Mouse (Mus musculus) intestine, embryonic 15.5 days (tissue): ENCODE data around the gene Agap3. TPM values are rescaled to one million over a fixed set of nuclear protein-coding genes. Genes with fewer than 3 reads are reported as not detected.
A peak's percentile ranks its signal among the peaks of the same experiment; 100 is the strongest.

Experiments
- ATAC-seq: fragments of 200-750 bp; cut with Nextera tagmentation; 2 replicates; pipeline ENCODE4 v1.8.0; 2017; ENCODE audit warnings: moderate TSS enrichment, moderate library complexity
- H3K27ac ChIP-seq: fragments of 300-500 bp; sonication (generic); 2 replicates; pipeline ENCODE4 v1.5.1; 2015; ENCODE audit warnings: mild to moderate bottlenecking, inconsistent platforms
- H3K27me3 ChIP-seq: fragments of 300-500 bp; sonication (generic); replicated peaks from 2 replicates; pipeline ENCODE4 v1.6.1; 2015; ENCODE audit warnings: inconsistent platforms
- H3K36me3 ChIP-seq: fragments of 300-500 bp; sonication (generic); 2 replicates; pipeline ENCODE4 v1.6.1; 2015; ENCODE audit warnings: inconsistent platforms
- H3K4me1 ChIP-seq: fragments of 300-500 bp; sonication (generic); replicated peaks from 2 replicates; pipeline ENCODE4 v1.6.1; 2015; ENCODE audit warnings: inconsistent platforms
- H3K4me2 ChIP-seq: fragments of 300-500 bp; sonication (generic); replicated peaks from 2 replicates; pipeline ENCODE4 v1.6.1; 2015; ENCODE audit warnings: mild to moderate bottlenecking, inconsistent platforms
- H3K4me3 ChIP-seq: fragments of 300-500 bp; sonication (generic); replicated peaks from 2 replicates; pipeline ENCODE4 v1.5.1; 2015; ENCODE audit warnings: inconsistent platforms
- H3K9ac ChIP-seq: fragments of 300-500 bp; sonication (generic); 2 replicates; pipeline ENCODE4 v1.6.1; 2015; ENCODE audit warnings: inconsistent platforms
- H3K9me3 ChIP-seq: fragments of 300-500 bp; sonication (generic); 2 replicates; pipeline ENCODE4 v1.6.1; 2016; ENCODE audit warnings: inconsistent platforms
- WGBS: fragments of 180-500 bp; shearing (Covaris S2); methylation state at CpG from one replicate; pipeline ENCODE4 v1.1.7; 2015; 5-methylcytosine and 5-hydroxymethylcytosine counted together
- polyA plus RNA-seq: library from polyadenylated mRNA; unstranded; fragments of >200 nt; fragmentation: Nextera tagmentation; extraction: Ambion mirVana; gene quantifications from 2 replicates; pipeline ENCODE4 v1.2.1, GENCODE M21; 2015

The Agap3 gene
- polyA plus RNA-seq, 1 experiment from 2014 or later = 28.9 TPM

- H3K4me2 ChIP-seq = 0 out of 2 replicates have a peak overlapping the region, but pooled peaks have one; percentile 25
- 0 out of 2 replicates have a peak overlapping the region, but pooled peaks have one; percentile 11 for H3K9ac ChIP-seq
- no peak overlapping the region for H3K4me3 ChIP-seq
- peak overlapping the region; percentile 49; the same call in 1 of the 2 replicates for H3K27ac ChIP-seq
- H3K27me3 ChIP-seq = no peaks in the 10 kb centered on the region
- 67% methylated on average over 3 of the region's 3 CpGs for WGBS
- ATAC-seq = no peak
- H3K4me1 ChIP-seq = peaks cover 34% of the 10 kb centered on the region
- no peaks in the 10 kb centered on the region for H3K9me3 ChIP-seq
- H3K36me3 ChIP-seq = no peaks in the 10 kb centered on the region; the same call in 1 of the 2 replicates
Measured at GRCm38 (mm10) chr5:24455076-24455475, 3.1 kb downstream of the Agap3 start.

GRCm38 (mm10) chr5:24455613-24456012 lies 3.6 kb downstream of the Agap3 start:
- 0 out of 2 replicates have a peak overlapping the region, but pooled peaks have one; percentile 25 for H3K4me2 ChIP-seq
- no peaks in the 10 kb centered on the region for H3K9me3 ChIP-seq
- H3K27me3 ChIP-seq = no peaks in the 10 kb centered on the region
- no peak overlapping the region for H3K4me3 ChIP-seq
- peaks cover 34% of the 10 kb centered on the region for H3K4me1 ChIP-seq
- H3K36me3 ChIP-seq = no peaks in the 10 kb centered on the region; the same call in 1 of the 2 replicates
- 62% methylated on average over 7 of the region's 7 CpGs for WGBS
- 0 out of 2 replicates have a peak overlapping the region, but pooled peaks have one; percentile 11 for H3K9ac ChIP-seq
- no peak for ATAC-seq
- H3K27ac ChIP-seq = peak overlapping the region; percentile 49; the same call in 1 of the 2 replicates

GRCm38 (mm10) chr5:24466762-24467161 lies 14.8 kb downstream of the Agap3 start:
- 0 out of 2 replicates have a peak, but pooled peaks cover 6% of the 10 kb centered on the region for H3K4me1 ChIP-seq
- 70% methylated on average over 12 of the region's 12 CpGs for WGBS
- no peak for ATAC-seq
- H3K4me3 ChIP-seq = no peak overlapping the region
- no peak overlapping the region for H3K9ac ChIP-seq
- H3K9me3 ChIP-seq = no peaks in the 10 kb centered on the region
- H3K27ac ChIP-seq = no peak overlapping the region
- H3K4me2 ChIP-seq = no peak overlapping the region
- no peaks in the 10 kb centered on the region for H3K36me3 ChIP-seq
- no peaks in the 10 kb centered on the region for H3K27me3 ChIP-seq

DNA sequence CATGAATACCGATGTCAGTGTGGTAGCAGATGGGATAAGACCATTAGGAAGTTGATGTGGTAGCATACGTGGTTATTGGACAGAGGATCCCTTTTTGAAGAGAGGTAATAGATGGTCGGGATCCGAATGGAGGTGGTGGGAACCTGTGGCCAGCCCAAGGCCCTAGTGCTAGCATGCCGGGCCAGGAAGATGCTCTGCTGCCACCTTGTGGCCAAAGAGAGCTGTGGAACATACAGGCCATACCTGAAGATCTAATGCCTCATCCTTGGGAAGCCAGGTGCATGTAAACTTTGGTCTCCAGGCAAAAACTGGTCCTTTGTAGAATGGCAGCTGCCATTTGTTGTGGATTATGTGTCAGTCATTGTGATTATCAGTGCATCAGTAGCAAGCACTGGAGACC lies 18.6 kb downstream of the Agap3 start:
- H3K27ac ChIP-seq = no peak overlapping the region
- WGBS = 10% methylated on average over 5 of the region's 5 CpGs
- H3K4me2 ChIP-seq = no peak overlapping the region
- peaks cover 32% of the 10 kb centered on the region for H3K4me1 ChIP-seq
- H3K4me3 ChIP-seq = no peak overlapping the region
- H3K9me3 ChIP-seq = no peaks in the 10 kb centered on the region
- H3K27me3 ChIP-seq = peaks cover 9% of the 10 kb centered on the region; the same call in 1 of the 2 replicates
- H3K36me3 ChIP-seq = no peaks in the 10 kb centered on the region
- peak; percentile 48 for ATAC-seq
- no peak overlapping the region for H3K9ac ChIP-seq

- H3K4me3 ChIP-seq = no peak overlapping the region
- H3K9ac ChIP-seq = no peak overlapping the region
- H3K4me1 ChIP-seq = peaks cover 35% of the 10 kb centered on the region
- ATAC-seq = peak; percentile 13
- H3K9me3 ChIP-seq = no peaks in the 10 kb centered on the region
- H3K4me2 ChIP-seq = 0 out of 2 replicates have a peak overlapping the region, but pooled peaks have one; percentile 15
- 34% methylated on average over 7 of the region's 7 CpGs for WGBS
- no peak overlapping the region for H3K27ac ChIP-seq
- H3K27me3 ChIP-seq = peaks cover 9% of the 10 kb centered on the region; the same call in 1 of the 2 replicates
- peaks cover 13% of the 10 kb centered on the region for H3K36me3 ChIP-seq
Measured at GRCm38 (mm10) chr5:24472884-24473619, 21.1 kb downstream of the Agap3 start.

- Histone ChIP-seq H3K4me3 (peak overlapping the region; percentile 47), H3K36me3 (peaks cover 22% of the 10 kb centered on the region), H3K4me1 (peaks cover 35% of the 10 kb centered on the region), H3K4me2 (peak overlapping the region; percentile 71), H3K9me3 (no peaks in the 10 kb centered on the region), H3K9ac (peak overlapping the region; percentile 42), H3K27ac (0 out of 2 replicates have a peak overlapping the region, but pooled peaks have one; percentile 27), H3K27me3 (peaks cover 9% of the 10 kb centered on the region; the same call in 1 of the 2 replicates)
- 8% methylated on average over 77 of the region's 77 CpGs for WGBS
- peak; percentile 42 for ATAC-seq
Measured at GRCm38 (mm10) chr5:24474025-24474722, 22.2 kb downstream of the Agap3 start.

GRCm38 (mm10) chr5:24474723-24475261 lies 22.8 kb downstream of the Agap3 start:
- 4% methylated on average over 67 of the region's 67 CpGs for WGBS
- 0 out of 2 replicates have a peak, but pooled peaks have one; percentile 22 for ATAC-seq

DNA sequence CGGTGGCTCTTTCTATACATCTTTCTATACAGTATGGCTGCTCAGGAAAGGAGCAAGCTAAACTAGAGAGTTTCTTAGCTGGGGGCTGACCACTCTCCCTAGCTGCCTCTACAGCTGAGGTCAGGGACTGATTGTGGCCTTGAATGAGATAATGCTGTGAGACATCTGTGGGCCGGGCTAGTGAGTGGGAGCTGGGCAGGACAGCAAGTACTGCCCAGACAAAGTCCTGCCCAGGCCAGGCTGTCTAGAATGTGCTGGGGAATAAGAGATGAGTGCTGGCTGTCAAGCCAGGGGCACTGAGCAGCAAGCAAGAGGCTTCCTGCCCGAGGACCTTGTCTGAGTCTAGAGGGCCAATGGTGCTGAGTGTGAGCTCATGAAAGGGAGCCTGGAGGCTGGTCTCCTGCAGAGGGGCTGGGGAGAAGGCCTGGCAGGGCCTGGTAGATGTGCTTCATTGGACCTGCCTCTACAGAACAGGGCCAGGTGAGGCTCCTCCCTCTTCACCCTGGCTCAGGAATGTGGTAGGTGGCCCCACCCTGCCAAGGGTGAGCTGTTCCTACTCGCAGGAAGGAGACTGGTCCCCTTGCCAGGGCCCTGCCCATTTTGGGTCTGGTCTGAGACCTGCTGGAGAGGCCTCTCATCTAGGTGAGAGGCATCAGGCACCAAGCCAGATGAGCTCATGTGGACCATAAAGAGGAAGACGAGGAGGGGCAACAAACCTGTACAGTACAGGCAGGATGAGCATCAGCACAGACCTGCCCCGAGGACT lies 23.7 kb downstream of the Agap3 start:
- peak overlapping the region; percentile 47 for H3K4me3 ChIP-seq
- WGBS = 63% methylated on average over 6 of the region's 6 CpGs
- no peak overlapping the region for H3K27ac ChIP-seq

More at GRCm38 (mm10) chr5:24474723-24475261, 22.8 kb downstream of the Agap3 start:
- Histone ChIP-seq H3K27me3 (peaks cover 9% of the 10 kb centered on the region; the same call in 1 of the 2 replicates), H3K4me3 (peak overlapping the region; percentile 47), H3K4me2 (peak overlapping the region; percentile 71), H3K9me3 (no peaks in the 10 kb centered on the region), H3K9ac (peak overlapping the region; percentile 42), H3K27ac (0 out of 2 replicates have a peak overlapping the region, but pooled peaks have one; percentile 27), H3K4me1 (peaks cover 35% of the 10 kb centered on the region), H3K36me3 (peaks cover 25% of the 10 kb centered on the region)

DNA sequence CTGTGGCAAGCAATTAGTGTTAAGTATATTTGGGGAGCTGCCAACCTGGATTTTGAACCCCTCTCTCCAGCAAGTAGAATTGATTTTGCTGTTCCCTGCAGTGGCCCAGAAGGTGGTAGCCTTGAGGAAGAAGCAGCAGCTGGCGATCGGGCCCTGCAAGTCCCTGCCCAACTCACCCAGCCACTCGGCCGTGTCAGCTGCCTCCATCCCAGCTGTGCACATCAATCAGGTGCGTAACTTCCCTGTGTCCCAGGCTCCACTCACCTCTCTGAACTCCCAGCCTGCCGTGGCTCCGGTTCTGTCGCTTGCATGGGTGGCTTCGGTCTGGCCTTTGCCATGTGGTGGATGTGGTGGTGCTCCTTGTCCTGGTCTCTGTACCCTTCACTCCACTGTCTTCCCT lies 25.9 kb downstream of the Agap3 start:
- peaks cover 45% of the 10 kb centered on the region for H3K36me3 ChIP-seq

More for the DNA sequence above, 23.7 kb downstream of the Agap3 start:
- H3K36me3 ChIP-seq = peaks cover 33% of the 10 kb centered on the region
- ATAC-seq = peak; percentile 46
- peak overlapping the region; percentile 42; the same call in 1 of the 2 replicates for H3K9ac ChIP-seq
- peaks cover 9% of the 10 kb centered on the region; the same call in 1 of the 2 replicates for H3K27me3 ChIP-seq
- no peaks in the 10 kb centered on the region for H3K9me3 ChIP-seq
- peak overlapping the region; percentile 71 for H3K4me2 ChIP-seq
- peaks cover 35% of the 10 kb centered on the region for H3K4me1 ChIP-seq

DNA sequence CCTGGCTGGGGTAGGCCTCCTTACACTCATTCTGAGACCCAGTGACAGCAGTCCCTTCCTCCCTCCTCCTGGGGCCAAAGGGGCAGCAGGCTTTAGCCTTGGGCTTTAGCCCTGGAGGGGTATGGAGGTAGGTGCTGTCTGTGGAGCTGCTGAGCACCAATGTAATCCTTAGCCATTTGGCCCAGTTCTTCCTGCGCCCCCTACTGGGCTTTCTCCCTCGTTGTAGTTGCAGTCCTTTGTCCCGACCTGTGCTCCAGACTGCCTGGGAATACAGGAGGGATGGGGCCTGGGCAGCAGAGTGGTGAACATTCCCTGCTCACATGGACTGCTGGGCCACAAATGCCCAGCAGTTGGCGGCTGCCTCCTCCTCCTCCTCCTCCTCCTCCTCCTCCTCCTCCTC lies 29.7 kb downstream of the Agap3 start:
- Histone ChIP-seq H3K9me3 (no peaks in the 10 kb centered on the region), H3K4me1 (peaks cover 16% of the 10 kb centered on the region), H3K9ac (no peak overlapping the region), H3K4me3 (no peak overlapping the region), H3K4me2 (no peak overlapping the region), H3K27me3 (no peaks in the 10 kb centered on the region), H3K36me3 (peaks cover 57% of the 10 kb centered on the region), H3K27ac (no peak overlapping the region)
- peak; percentile 27 for ATAC-seq
- 16% methylated on average over 4 of the region's 4 CpGs for WGBS

More for the DNA sequence above, 25.9 kb downstream of the Agap3 start:
- Histone ChIP-seq H3K9ac (no peak overlapping the region), H3K4me1 (peaks cover 39% of the 10 kb centered on the region), H3K4me3 (no peak overlapping the region), H3K4me2 (no peak overlapping the region), H3K27ac (no peak overlapping the region), H3K9me3 (no peaks in the 10 kb centered on the region), H3K27me3 (peaks cover 9% of the 10 kb centered on the region; the same call in 1 of the 2 replicates)
- no peak for ATAC-seq
- WGBS = 82% methylated on average over 9 of the region's 9 CpGs
